Mouse (Mus musculus): ENCODE data around the gene Tmtc1. TPM values are rescaled to one million over a fixed set of nuclear protein-coding genes. Genes with fewer than 3 reads are reported as not detected.
A peak's percentile ranks its signal among the peaks of the same experiment; 100 is the strongest.

Gene Tmtc1
- polyA plus RNA-seq (2015; fragmentation: Nextera tagmentation; extraction: Ambion mirVana) = 0.06 and 0.09 TPM in 2 replicates

GRCm38 (mm10) chr6:148443726-148444701 is at the start of gene Tmtc1:
Gene Tmtc1 (minus strand): TSS chr6:148444389.
- peak; percentile 62 for ATAC-seq (ENCODE audit: insufficient read depth)
- WGBS (ENCODE audit: insufficient replicate concordance) = under 1% methylated on average over 91 of the region's 99 CpGs

GRCm38 (mm10) chr6:148491849-148492248 is 47.7 kb upstream of the Tmtc1 start:
- Histone ChIP-seq H3K9me3 (replicated peaks) (no peaks in the 10 kb centered on the region), H3K27ac (replicated peaks) (no peak overlapping the region), H3K4me2 (no peak overlapping the region), H3K4me3 (replicated peaks) (no peak overlapping the region), H3K27me3 (peaks cover 4% of the 10 kb centered on the region; the same call in 1 of the 2 replicates), H3K36me3 (replicated peaks) (no peaks in the 10 kb centered on the region), H3K4me1 (replicated peaks) (no peaks in the 10 kb centered on the region), H3K9ac (no peak overlapping the region)
- ATAC-seq (ENCODE audit: insufficient read depth) = no peak
- 78% methylated on average over 5 of the region's 5 CpGs for WGBS (ENCODE audit: insufficient replicate concordance)

More at GRCm38 (mm10) chr6:148443726-148444701, at the start of gene Tmtc1:
- Histone ChIP-seq H3K9ac (no peak within 1 kb of the TSS), H3K27me3 (peaks cover 87% of the 10 kb centered on the region), H3K4me2 (peak within 1 kb of the TSS; percentile 77), H3K36me3 (replicated peaks) (no peaks in the 10 kb centered on the region), H3K9me3 (replicated peaks) (no peaks in the 10 kb centered on the region), H3K4me1 (replicated peaks) (peaks cover 24% of the 10 kb centered on the region), H3K27ac (replicated peaks) (no peak within 1 kb of the TSS), H3K4me3 (replicated peaks) (peak within 1 kb of the TSS; percentile 57)

- no peak overlapping the region for H3K4me2 ChIP-seq
- WGBS (ENCODE audit: insufficient replicate concordance) = 58% methylated on average over 3 of the region's 3 CpGs
- H3K4me3 ChIP-seq (replicated peaks) = no peak overlapping the region
- no peaks in the 10 kb centered on the region for H3K9me3 ChIP-seq (replicated peaks)
- ATAC-seq (ENCODE audit: insufficient read depth) = no peak
- H3K27me3 ChIP-seq = peaks cover 4% of the 10 kb centered on the region; the same call in 1 of the 2 replicates
- H3K4me1 ChIP-seq (replicated peaks) = no peaks in the 10 kb centered on the region
- no peaks in the 10 kb centered on the region for H3K36me3 ChIP-seq (replicated peaks)
- H3K9ac ChIP-seq = no peak overlapping the region
- no peak overlapping the region for H3K27ac ChIP-seq (replicated peaks)
Measured at GRCm38 (mm10) chr6:148486756-148487155, 42.6 kb upstream of the Tmtc1 start.

- no peaks in the 10 kb centered on the region; the same call in 1 of the 2 replicates for H3K27me3 ChIP-seq
- no peaks in the 10 kb centered on the region for H3K36me3 ChIP-seq (replicated peaks)
- ATAC-seq (ENCODE audit: insufficient read depth) = no peak
- no peak overlapping the region for H3K27ac ChIP-seq (replicated peaks)
- H3K4me1 ChIP-seq (replicated peaks) = no peaks in the 10 kb centered on the region
- H3K4me2 ChIP-seq = no peak overlapping the region
- no peaks in the 10 kb centered on the region for H3K9me3 ChIP-seq (replicated peaks)
- H3K4me3 ChIP-seq (replicated peaks) = no peak overlapping the region
- no peak overlapping the region for H3K9ac ChIP-seq
Measured at GRCm38 (mm10) chr6:148481894-148482293, 37.7 kb upstream of the Tmtc1 start.

- ATAC-seq (ENCODE audit: insufficient read depth) = no peak
- H3K4me1 ChIP-seq (replicated peaks) = no peaks in the 10 kb centered on the region
- H3K4me3 ChIP-seq (replicated peaks) = no peak overlapping the region
- no peak overlapping the region for H3K27ac ChIP-seq (replicated peaks)
- 51% methylated on average over 2 of the region's 2 CpGs for WGBS (ENCODE audit: insufficient replicate concordance)
- H3K9ac ChIP-seq = no peak overlapping the region
- no peaks in the 10 kb centered on the region for H3K9me3 ChIP-seq (replicated peaks)
- no peak overlapping the region for H3K4me2 ChIP-seq
- H3K27me3 ChIP-seq = no peaks in the 10 kb centered on the region; the same call in 1 of the 2 replicates
- H3K36me3 ChIP-seq (replicated peaks) = no peaks in the 10 kb centered on the region
Measured at GRCm38 (mm10) chr6:148479671-148480237, 35.6 kb upstream of the Tmtc1 start.

GRCm38 (mm10) chr6:148478350-148478749 is 34.2 kb upstream of the Tmtc1 start:
- Histone ChIP-seq H3K4me3 (replicated peaks) (no peak overlapping the region), H3K36me3 (replicated peaks) (no peaks in the 10 kb centered on the region), H3K27ac (replicated peaks) (no peak overlapping the region), H3K9ac (no peak overlapping the region), H3K9me3 (replicated peaks) (no peaks in the 10 kb centered on the region), H3K27me3 (no peaks in the 10 kb centered on the region; the same call in 1 of the 2 replicates), H3K4me2 (no peak overlapping the region), H3K4me1 (replicated peaks) (no peaks in the 10 kb centered on the region)
- ATAC-seq (ENCODE audit: insufficient read depth) = no peak
- 65% methylated on average over 6 of the region's 6 CpGs for WGBS (ENCODE audit: insufficient replicate concordance)

GRCm38 (mm10) chr6:148472289-148472688 is 28.1 kb upstream of the Tmtc1 start:
- Histone ChIP-seq H3K4me2 (no peak overlapping the region), H3K4me1 (replicated peaks) (no peaks in the 10 kb centered on the region), H3K36me3 (replicated peaks) (no peaks in the 10 kb centered on the region), H3K27ac (replicated peaks) (no peak overlapping the region), H3K4me3 (replicated peaks) (no peak overlapping the region), H3K27me3 (peaks cover 8% of the 10 kb centered on the region; the same call in 1 of the 2 replicates), H3K9me3 (replicated peaks) (no peaks in the 10 kb centered on the region), H3K9ac (no peak overlapping the region)
- no peak for ATAC-seq (ENCODE audit: insufficient read depth)
- WGBS (ENCODE audit: insufficient replicate concordance) = 78% methylated on average over 3 of the region's 3 CpGs

- no peaks in the 10 kb centered on the region for H3K4me1 ChIP-seq (replicated peaks)
- H3K36me3 ChIP-seq (replicated peaks) = no peaks in the 10 kb centered on the region
- no peak overlapping the region for H3K27ac ChIP-seq (replicated peaks)
- H3K4me2 ChIP-seq = no peak overlapping the region
- no peaks in the 10 kb centered on the region for H3K9me3 ChIP-seq (replicated peaks)
- no peak overlapping the region for H3K9ac ChIP-seq
- WGBS (ENCODE audit: insufficient replicate concordance) = 45% methylated on average over 2 of the region's 2 CpGs
- no peak for ATAC-seq (ENCODE audit: insufficient read depth)
- peaks cover 15% of the 10 kb centered on the region; the same call in 1 of the 2 replicates for H3K27me3 ChIP-seq
- no peak overlapping the region for H3K4me3 ChIP-seq (replicated peaks)
Measured at GRCm38 (mm10) chr6:148467924-148468389, 23.8 kb upstream of the Tmtc1 start.

GRCm38 (mm10) chr6:148467170-148467921 is 23.2 kb upstream of the Tmtc1 start:
- WGBS (ENCODE audit: insufficient replicate concordance) = 34% methylated on average over 3 of the region's 3 CpGs
- no peaks in the 10 kb centered on the region for H3K36me3 ChIP-seq (replicated peaks)
- ATAC-seq (ENCODE audit: insufficient read depth) = no peak

GRCm38 (mm10) chr6:148459636-148460035 is 15.4 kb upstream of the Tmtc1 start:
- Histone ChIP-seq H3K27me3 (peaks cover 14% of the 10 kb centered on the region; the same call in 1 of the 2 replicates), H3K36me3 (replicated peaks) (no peaks in the 10 kb centered on the region), H3K27ac (replicated peaks) (no peak overlapping the region), H3K4me1 (replicated peaks) (no peaks in the 10 kb centered on the region; the same call in 1 of the 2 replicates), H3K9me3 (replicated peaks) (peaks cover 9% of the 10 kb centered on the region; the same call in 1 of the 2 replicates), H3K9ac (no peak overlapping the region), H3K4me3 (replicated peaks) (no peak overlapping the region), H3K4me2 (no peak overlapping the region)
- WGBS (ENCODE audit: insufficient replicate concordance) = 52% methylated on average over 3 of the region's 3 CpGs
- no peak for ATAC-seq (ENCODE audit: insufficient read depth)

More at GRCm38 (mm10) chr6:148467170-148467921, 23.2 kb upstream of the Tmtc1 start:
- Histone ChIP-seq H3K9ac (no peak overlapping the region), H3K27me3 (peaks cover 11% of the 10 kb centered on the region; the same call in 1 of the 2 replicates), H3K4me3 (replicated peaks) (no peak overlapping the region), H3K27ac (replicated peaks) (no peak overlapping the region), H3K9me3 (replicated peaks) (no peaks in the 10 kb centered on the region), H3K4me2 (no peak overlapping the region), H3K4me1 (replicated peaks) (no peaks in the 10 kb centered on the region)

Measured in liver, embryonic 15.5 days (tissue).